Mouse (Mus musculus) heart, embryonic 11.5 days (tissue): ENCODE measurements around the gene Tob1. TPM values are rescaled to one million over a fixed set of nuclear protein-coding genes. Genes with fewer than 3 reads are reported as not detected.

Experiments
- ATAC-seq: fragments of 200-750 bp; cut with Nextera tagmentation; replicated peaks from 2 replicates; pipeline ENCODE4 v1.8.0; 2017; ENCODE audit warnings: moderate library complexity; ENCODE audit not compliant: insufficient number of reproducible peaks, low FRiP score, low TSS enrichment
- H3K27ac ChIP-seq: fragments of 300-500 bp; sonication (generic); 2 replicates; pipeline ENCODE4 v1.5.1; 2014; ENCODE audit warnings: mild to moderate bottlenecking, low read depth, low read length
- H3K27me3 ChIP-seq: fragments of 300-500 bp; sonication (generic); 2 replicates; pipeline ENCODE4 v1.6.1; 2014; ENCODE audit warnings: mild to moderate bottlenecking, low read length, mixed read lengths; ENCODE audit not compliant: control insufficient read depth, insufficient read depth
- H3K36me3 ChIP-seq: fragments of 300-500 bp; sonication (generic); 2 replicates; pipeline ENCODE4 v1.6.1; 2014; ENCODE audit warnings: mild to moderate bottlenecking, low read length, moderate library complexity, mixed read lengths; ENCODE audit not compliant: control insufficient read depth, insufficient read depth
- H3K4me1 ChIP-seq: fragments of 300-500 bp; sonication (generic); 2 replicates; pipeline ENCODE4 v1.6.1; 2014; ENCODE audit warnings: low read length; ENCODE audit not compliant: control insufficient read depth, insufficient read depth
- H3K4me2 ChIP-seq: fragments of 300-500 bp; sonication (generic); 2 replicates; pipeline ENCODE4 v1.6.1; 2014; ENCODE audit warnings: mild to moderate bottlenecking, moderate library complexity
- H3K4me3 ChIP-seq: fragments of 300-500 bp; sonication (generic); 2 replicates; pipeline ENCODE4 v1.5.1; 2014; ENCODE audit warnings: low read depth, low read length
- H3K9ac ChIP-seq: fragments of 300-500 bp; sonication (generic); 2 replicates; pipeline ENCODE4 v1.6.1; 2014; ENCODE audit warnings: mild to moderate bottlenecking, low read depth, low read length, moderate library complexity
- H3K9me3 ChIP-seq: fragments of 300-500 bp; sonication (generic); replicated peaks from 2 replicates; pipeline ENCODE4 v1.6.1; 2016; ENCODE audit warnings: low read length; ENCODE audit not compliant: control insufficient read depth
- WGBS: fragments of 180-500 bp; shearing (Covaris S2); extraction: QIAGEN DNeasy Blood & Tissue Kit; methylation state at CpG from one replicate; pipeline ENCODE4 v1.1.7; 2014; ENCODE audit not compliant: insufficient replicate concordance; 5-methylcytosine and 5-hydroxymethylcytosine counted together
- polyA plus RNA-seq: library from polyadenylated mRNA; unstranded; fragments of >200 nt; fragmentation: Nextera tagmentation; extraction: Ambion mirVana; gene quantifications from 2 replicates; pipeline ENCODE4 v1.2.1, GENCODE M21; 2014

Tob1 gene
- polyA plus RNA-seq, 1 experiment from 2014 or later = 27.3 TPM

DNA sequence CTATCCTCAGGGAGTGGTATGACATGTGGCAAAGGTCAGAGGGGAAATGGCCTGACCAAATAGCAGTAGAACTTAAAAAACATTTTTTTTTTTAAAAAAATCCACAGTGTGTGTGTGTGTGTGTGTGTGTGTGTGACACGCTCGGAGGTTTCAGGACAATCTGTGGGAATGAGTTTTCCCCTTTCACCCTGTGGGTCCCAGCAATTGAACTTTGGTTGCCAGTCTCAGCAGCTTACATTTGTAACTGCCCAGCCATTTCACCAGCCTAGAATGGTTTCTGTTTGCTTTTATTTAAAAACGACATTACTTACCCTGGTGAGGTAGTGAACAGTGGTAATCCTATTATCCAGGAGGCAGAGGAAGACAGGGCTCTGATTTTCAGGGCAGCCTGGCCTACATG, 8.2 kb upstream of the Tob1 start:
- H3K4me2 ChIP-seq = no peak overlapping the region
- 66% methylated on average over 3 of the region's 3 CpGs for WGBS

DNA sequence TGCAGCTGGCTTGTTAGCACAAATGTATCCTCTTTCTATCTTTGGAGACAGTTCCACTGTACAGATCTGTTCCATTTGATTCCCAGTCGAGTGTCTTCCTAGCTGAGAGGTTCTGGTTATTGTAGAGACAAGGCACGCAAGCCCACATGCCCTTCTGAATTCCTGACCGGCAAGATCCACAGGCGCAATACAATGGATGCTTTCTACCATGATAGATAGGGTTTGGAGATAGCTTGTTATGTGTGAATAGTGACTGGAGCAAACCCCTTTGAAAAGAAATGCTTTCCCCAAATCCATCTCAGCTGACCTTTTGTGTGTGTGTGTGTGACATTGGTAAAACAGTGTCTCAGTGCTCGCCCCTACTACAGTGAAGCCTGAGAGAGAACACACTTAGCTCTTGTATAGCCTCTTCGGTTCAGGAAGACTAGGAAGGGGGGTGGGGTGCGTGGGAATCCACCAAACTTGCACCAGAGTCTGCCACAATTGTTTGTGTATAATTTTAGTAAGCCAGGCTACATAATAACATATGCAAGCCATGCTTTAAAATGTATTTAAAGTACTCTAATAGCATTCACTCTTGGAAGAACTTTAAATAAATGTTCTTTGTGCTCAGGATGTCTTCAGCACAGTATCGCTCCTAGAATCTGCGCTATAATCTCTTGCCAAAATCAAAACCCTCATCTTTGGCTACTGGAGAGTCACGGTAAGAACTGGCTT, 4.7 kb upstream of the Tob1 start:
- no peaks in the 10 kb centered on the region for H3K9me3 ChIP-seq
- H3K9ac ChIP-seq = no peak overlapping the region
- H3K4me1 ChIP-seq = no peaks in the 10 kb centered on the region
- H3K4me2 ChIP-seq = no peak overlapping the region
- H3K36me3 ChIP-seq = no peaks in the 10 kb centered on the region
- no peaks in the 10 kb centered on the region for H3K27me3 ChIP-seq
- ATAC-seq = no peak
- WGBS = 72% methylated on average over 10 of the region's 10 CpGs
- H3K4me3 ChIP-seq = no peak overlapping the region
- H3K27ac ChIP-seq = no peak overlapping the region

More for the DNA sequence above, 8.2 kb upstream of the Tob1 start:
- H3K27ac ChIP-seq = no peak overlapping the region
- no peak for ATAC-seq
- H3K27me3 ChIP-seq = no peaks in the 10 kb centered on the region
- H3K4me1 ChIP-seq = no peaks in the 10 kb centered on the region
- H3K9me3 ChIP-seq = no peaks in the 10 kb centered on the region
- no peak overlapping the region for H3K9ac ChIP-seq
- no peak overlapping the region for H3K4me3 ChIP-seq
- no peaks in the 10 kb centered on the region for H3K36me3 ChIP-seq

DNA sequence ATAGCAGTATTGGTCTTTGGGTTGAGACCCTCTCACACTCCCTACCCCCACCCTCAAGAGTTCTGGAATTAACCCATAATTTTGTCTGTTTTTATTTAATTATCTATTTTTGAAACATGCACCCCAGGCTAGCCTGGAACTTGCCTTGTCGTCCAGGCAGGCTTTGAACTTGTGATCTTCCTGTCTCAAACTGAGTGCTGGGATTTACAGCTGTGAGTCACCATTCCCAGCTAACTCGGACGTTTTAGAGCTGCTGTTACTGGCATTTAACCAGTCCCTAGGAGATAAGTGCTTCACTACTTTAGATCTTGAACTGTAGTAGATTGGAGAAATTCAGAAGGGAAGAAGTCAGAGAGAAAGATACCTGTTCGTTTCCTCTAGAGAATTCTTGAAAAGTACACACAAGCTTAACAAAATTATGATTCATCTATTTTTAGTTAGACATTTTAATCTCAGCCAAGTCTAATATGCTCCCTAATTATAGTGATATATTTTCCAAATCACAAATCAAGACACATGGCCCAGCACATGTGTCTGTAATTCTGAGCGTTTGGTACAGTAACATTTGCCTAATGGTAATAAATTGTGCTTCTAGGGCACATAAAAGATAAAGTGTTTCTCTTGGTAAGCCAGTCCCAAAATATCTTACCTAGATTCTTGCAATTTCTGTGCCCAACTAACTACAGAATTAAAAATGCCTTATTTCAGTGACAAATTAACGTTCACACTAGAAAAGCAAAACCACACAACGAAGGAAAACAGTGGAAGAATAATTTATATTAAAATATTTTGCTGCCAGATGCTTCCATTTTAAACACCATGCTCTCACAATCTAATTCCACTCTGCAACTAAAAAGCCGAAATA, 2.2 kb upstream of the Tob1 start:
- Histone ChIP-seq H3K9me3 (no peaks in the 10 kb centered on the region), H3K36me3 (peaks cover 5% of the 10 kb centered on the region; the same call in 1 of the 2 replicates), H3K4me1 (peaks cover 1% of the 10 kb centered on the region; the same call in 1 of the 2 replicates), H3K27ac (peak overlapping the region; percentile 99; the same call in 1 of the 2 replicates), H3K4me2 (peak overlapping the region; percentile 97), H3K27me3 (no peaks in the 10 kb centered on the region), H3K4me3 (no peak overlapping the region; the same call in 1 of the 2 replicates), H3K9ac (no peak overlapping the region)
- ATAC-seq = no peak
- 43% methylated on average over 8 of the region's 8 CpGs for WGBS

DNA sequence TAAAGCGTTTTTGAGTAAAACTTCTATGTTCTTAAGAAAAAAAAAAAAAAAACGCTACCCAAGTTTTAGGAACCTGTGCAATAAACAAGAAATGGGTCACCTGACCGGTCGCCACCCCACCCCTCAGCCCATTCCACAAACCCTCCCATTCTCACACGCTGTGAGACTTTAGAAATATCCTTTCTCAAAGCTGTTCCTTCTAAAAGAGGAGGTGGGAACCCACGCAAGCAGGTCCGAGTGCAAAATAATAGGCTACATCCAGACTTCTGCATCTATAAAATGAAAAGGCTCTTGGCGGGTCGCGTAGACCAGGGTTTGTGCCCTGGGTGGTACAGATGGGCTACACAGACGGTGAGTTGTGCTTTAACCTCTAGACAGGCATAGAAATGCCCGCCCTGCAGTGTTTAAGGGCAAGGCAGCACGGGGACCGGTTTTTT, 1.5 kb upstream of the Tob1 start:
- H3K4me3 ChIP-seq = peak overlapping the region; percentile 45
- H3K4me1 ChIP-seq = peaks cover 6% of the 10 kb centered on the region; the same call in 1 of the 2 replicates
- WGBS = 3% methylated on average over 14 of the region's 14 CpGs
- H3K27ac ChIP-seq = peak overlapping the region; percentile 99
- peaks cover 9% of the 10 kb centered on the region for H3K36me3 ChIP-seq
- H3K27me3 ChIP-seq = no peaks in the 10 kb centered on the region
- peak overlapping the region; percentile 77 for H3K9ac ChIP-seq
- H3K9me3 ChIP-seq = no peaks in the 10 kb centered on the region
- ATAC-seq = no peak
- H3K4me2 ChIP-seq = peak overlapping the region; percentile 97

DNA sequence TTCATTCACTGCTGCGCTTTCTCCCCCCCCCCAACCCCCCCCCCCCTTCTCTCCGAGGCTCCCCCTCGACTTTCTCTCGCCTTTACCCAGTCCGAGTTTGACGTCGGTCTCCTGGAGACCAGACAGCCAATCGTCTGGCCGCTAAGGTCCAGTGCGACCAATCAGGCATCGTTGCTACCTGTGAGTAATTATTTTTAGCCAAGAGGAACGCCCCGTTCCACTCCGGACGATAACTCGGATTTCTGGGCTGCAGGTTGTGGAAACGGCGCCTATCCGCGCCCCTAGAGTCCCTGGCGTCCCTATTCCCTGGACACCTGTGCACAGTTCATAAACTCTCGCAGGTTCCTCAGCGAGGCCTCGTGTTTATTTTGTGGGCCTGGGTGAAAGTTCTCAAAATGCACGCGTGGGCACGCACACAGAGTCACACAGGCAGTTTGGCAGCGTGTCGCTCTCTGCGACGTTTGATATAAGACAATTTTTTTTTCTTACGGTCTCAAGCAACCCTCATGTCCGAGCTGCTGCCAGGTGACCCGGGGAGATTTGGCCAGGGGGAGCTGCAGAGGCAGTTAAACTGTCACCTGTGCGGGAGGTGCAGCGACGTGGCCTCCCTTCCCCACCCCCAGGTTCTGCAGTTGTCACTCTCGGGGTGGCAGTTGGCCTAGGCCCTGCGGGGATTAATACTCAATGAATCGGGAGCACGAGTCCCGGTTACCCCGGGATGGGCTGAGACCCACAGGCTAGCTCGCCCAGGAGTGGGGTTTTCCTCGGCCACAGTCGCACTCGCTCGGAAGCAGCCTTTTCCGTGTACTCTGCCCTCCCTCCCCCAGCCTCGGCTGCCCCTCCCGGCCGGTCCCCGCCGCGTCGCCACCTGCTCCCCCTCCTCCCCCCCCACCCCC, 815 bp upstream of the Tob1 start:
- no peaks in the 10 kb centered on the region for H3K9me3 ChIP-seq
- H3K36me3 ChIP-seq = peaks cover 9% of the 10 kb centered on the region
- no peaks in the 10 kb centered on the region for H3K27me3 ChIP-seq
- peak overlapping the region; percentile 97 for H3K4me2 ChIP-seq
- under 1% methylated on average over 49 of the region's 56 CpGs for WGBS
- peak overlapping the region; percentile 99 for H3K27ac ChIP-seq
- peak overlapping the region; percentile 84 for H3K9ac ChIP-seq
- peaks cover 6% of the 10 kb centered on the region; the same call in 1 of the 2 replicates for H3K4me1 ChIP-seq
- peak overlapping the region; percentile 96 for H3K4me3 ChIP-seq
- ATAC-seq = peak; percentile 77

DNA sequence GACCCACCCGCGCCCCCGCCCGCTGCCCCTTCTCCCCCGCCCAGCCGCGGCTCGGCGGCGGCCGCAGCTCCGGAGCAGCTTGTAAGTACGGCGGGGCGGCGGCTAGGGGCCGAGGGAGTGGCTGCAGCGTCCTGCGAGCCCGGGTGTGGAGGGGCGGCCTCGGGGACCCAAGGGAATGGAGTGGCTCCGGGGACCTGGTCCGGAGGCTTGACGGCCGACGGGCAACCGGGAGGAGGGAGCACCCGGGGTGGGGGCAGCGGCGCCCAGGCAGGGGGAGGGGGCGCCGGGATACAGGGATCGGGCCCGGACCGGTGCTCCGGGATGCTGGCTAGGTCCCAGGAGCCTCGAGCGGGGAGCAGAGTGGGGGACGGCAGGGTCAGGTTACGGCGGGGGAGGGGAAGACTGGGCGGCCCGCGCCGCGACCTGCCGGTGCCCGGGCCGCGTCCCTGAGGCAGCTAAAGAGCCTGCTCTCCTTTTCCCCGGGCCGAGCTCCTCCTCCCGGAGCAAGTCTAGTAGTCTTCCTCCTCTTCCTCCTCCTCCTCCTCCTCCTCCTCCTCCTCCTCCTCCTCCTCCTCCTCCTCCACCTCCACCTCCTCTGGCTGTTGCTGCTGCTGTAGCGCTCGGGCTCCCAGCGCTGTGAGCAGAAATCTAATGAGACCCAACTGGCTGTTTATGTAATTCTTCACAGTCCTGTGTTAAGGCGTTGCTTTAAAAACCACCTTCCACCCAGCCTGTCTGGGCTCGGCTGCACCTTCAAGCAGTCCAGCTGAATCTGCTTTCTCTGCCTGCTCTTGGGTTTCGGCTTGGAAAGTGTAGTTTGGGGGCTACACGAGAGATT, 616 bp downstream of the Tob1 start:
- H3K27me3 ChIP-seq = no peaks in the 10 kb centered on the region
- H3K4me2 ChIP-seq = peak overlapping the region; percentile 80
- H3K4me3 ChIP-seq = peak overlapping the region; percentile 96
- peak overlapping the region; percentile 99 for H3K27ac ChIP-seq
- peak overlapping the region; percentile 98 for H3K9ac ChIP-seq
- whole genome bisulfite sequencing = 1% methylated on average over 32 of the region's 61 CpGs
- peaks cover 6% of the 10 kb centered on the region; the same call in 1 of the 2 replicates for H3K4me1 ChIP-seq
- ATAC-seq = peak; percentile 28
- no peaks in the 10 kb centered on the region for H3K9me3 ChIP-seq
- H3K36me3 ChIP-seq = peaks cover 9% of the 10 kb centered on the region

DNA sequence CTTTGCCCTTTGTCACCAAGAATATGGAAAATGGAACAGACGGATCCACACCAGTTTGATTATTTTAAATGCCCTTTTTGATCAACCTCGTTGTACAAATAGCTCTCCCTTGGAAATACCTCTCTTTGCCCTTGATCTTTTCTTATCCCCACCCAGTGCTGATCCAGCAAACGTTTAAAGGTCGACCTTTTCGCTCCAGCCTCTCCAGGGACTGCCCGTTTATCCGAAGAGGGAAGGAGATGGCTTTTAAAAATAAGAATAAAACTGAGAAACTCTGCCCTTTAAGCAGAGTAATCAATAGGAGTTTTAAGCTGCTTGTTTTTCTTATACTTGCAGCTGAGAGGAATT, 1.2 kb downstream of the Tob1 start:
- no peak for ATAC-seq
- Histone ChIP-seq H3K27ac (peak overlapping the region; percentile 99), H3K36me3 (peaks cover 9% of the 10 kb centered on the region)

More for the DNA sequence above, 1.2 kb downstream of the Tob1 start:
- Histone ChIP-seq H3K4me2 (peak overlapping the region; percentile 80), H3K9ac (peak overlapping the region; percentile 98), H3K9me3 (no peaks in the 10 kb centered on the region), H3K27me3 (no peaks in the 10 kb centered on the region), H3K4me1 (peaks cover 6% of the 10 kb centered on the region; the same call in 1 of the 2 replicates), H3K4me3 (peak overlapping the region; percentile 96)
- under 1% methylated on average over 7 of the region's 7 CpGs for WGBS
